Mouse (Mus musculus) embryonic facial prominence, embryonic 15.5 days (tissue): ENCODE measurements around the gene Inpp5a. TPM values are rescaled to one million over a fixed set of nuclear protein-coding genes. Genes with fewer than 3 reads are reported as not detected.

ENCODE experiments used
- ATAC-seq: fragments of 200-750 bp; cut with Nextera tagmentation; 2 replicates; pipeline ENCODE4 v1.8.0; 2017; ENCODE audit warnings: low read depth, moderate TSS enrichment; ENCODE audit not compliant: insufficient number of reproducible peaks, low FRiP score, low TSS enrichment
- H3K27ac ChIP-seq: fragments of 300-500 bp; sonication (generic); replicated peaks from 2 replicates; pipeline ENCODE4 v1.5.1; 2015; ENCODE audit warnings: mild to moderate bottlenecking, inconsistent platforms
- H3K27me3 ChIP-seq: fragments of 300-500 bp; sonication (generic); 2 replicates; pipeline ENCODE4 v1.6.1; 2015; ENCODE audit warnings: inconsistent platforms
- H3K36me3 ChIP-seq: fragments of 300-500 bp; sonication (generic); 2 replicates; pipeline ENCODE4 v1.6.1; 2015; ENCODE audit warnings: mild to moderate bottlenecking, inconsistent platforms
- H3K4me1 ChIP-seq: fragments of 300-500 bp; sonication (generic); 2 replicates; pipeline ENCODE4 v1.6.1; 2015; ENCODE audit warnings: inconsistent platforms
- H3K4me2 ChIP-seq: fragments of 300-500 bp; sonication (generic); replicated peaks from 2 replicates; pipeline ENCODE4 v1.6.1; 2015; ENCODE audit warnings: mild to moderate bottlenecking, inconsistent platforms
- H3K4me3 ChIP-seq: fragments of 300-500 bp; sonication (generic); replicated peaks from 2 replicates; pipeline ENCODE4 v1.5.1; 2015; ENCODE audit warnings: mild to moderate bottlenecking, inconsistent platforms
- H3K9ac ChIP-seq: fragments of 300-500 bp; sonication (generic); 2 replicates; pipeline ENCODE4 v1.6.1; 2015; ENCODE audit warnings: inconsistent platforms
- H3K9me3 ChIP-seq: fragments of 300-500 bp; sonication (generic); replicated peaks from 2 replicates; pipeline ENCODE4 v1.6.1; 2016; ENCODE audit warnings: inconsistent platforms
- WGBS: fragments of 180-500 bp; shearing (Covaris S2); methylation state at CpG from one replicate; pipeline ENCODE4 v1.1.7; 2015; 5-methylcytosine and 5-hydroxymethylcytosine counted together
- polyA plus RNA-seq: library from polyadenylated mRNA; unstranded; fragments of >200 nt; fragmentation: Nextera tagmentation; extraction: Ambion mirVana; gene quantifications from 2 replicates; pipeline ENCODE4 v1.2.1, GENCODE M21; 2015

Inpp5a gene
- polyA plus RNA-seq, result 30.5 and 31.5 TPM in 2 replicates

DNA sequence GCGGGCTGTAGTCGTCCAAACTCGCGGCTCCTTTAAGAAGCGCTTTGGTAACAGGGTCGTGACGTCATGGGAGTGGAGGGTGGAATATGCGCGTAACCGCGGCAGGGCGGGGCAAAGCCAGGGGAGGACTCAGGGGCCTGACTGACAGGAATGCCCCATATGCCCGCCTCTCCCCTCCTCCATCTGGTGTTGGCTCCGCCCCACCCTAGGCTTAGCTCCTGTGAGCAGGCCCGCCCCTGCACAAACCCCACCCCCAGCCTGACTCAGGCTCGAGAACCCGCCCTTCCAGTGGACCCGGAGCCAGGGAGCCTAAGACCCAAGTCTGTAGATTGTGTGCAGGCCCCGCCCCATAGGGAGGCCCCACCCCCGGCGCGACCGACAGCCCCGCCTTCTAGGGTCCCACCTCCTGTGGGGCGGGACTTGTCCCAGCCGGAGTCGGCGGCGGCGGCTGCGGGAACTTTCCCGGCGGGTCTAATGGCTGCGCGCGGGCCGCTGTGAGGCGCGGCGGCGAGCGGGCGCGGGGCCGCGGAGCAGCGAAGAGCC, at the start of gene Inpp5a:
Gene Inpp5a, plus strand, starts transcription at position 440 of the 543 bp plus-strand sequence.
- H3K27me3 ChIP-seq, result no peaks in the 10 kb centered on the region
- under 1% methylated on average over 45 of the region's 47 CpGs for whole genome bisulfite sequencing
- peak within 1 kb of the TSS; percentile 90 for H3K4me3 ChIP-seq
- no peaks in the 10 kb centered on the region for H3K36me3 ChIP-seq
- peak; percentile 98 for ATAC-seq
- H3K4me2 ChIP-seq, result peak within 1 kb of the TSS; percentile 74
- H3K9me3 ChIP-seq, result no peaks in the 10 kb centered on the region
- H3K9ac ChIP-seq, result peak within 1 kb of the TSS; percentile 90
- peaks cover 50% of the 10 kb centered on the region for H3K4me1 ChIP-seq
- H3K27ac ChIP-seq, result peak within 1 kb of the TSS; percentile 89

GRCm38 (mm10) chr7:139339184-139339583, 49.7 kb upstream of the Inpp5a start:
- 75% methylated on average over 3 of the region's 3 CpGs for WGBS
- no peak overlapping the region for H3K27ac ChIP-seq
- H3K4me3 ChIP-seq, result no peak overlapping the region
- no peaks in the 10 kb centered on the region for H3K36me3 ChIP-seq
- H3K27me3 ChIP-seq, result no peaks in the 10 kb centered on the region
- no peak overlapping the region for H3K9ac ChIP-seq
- no peaks in the 10 kb centered on the region for H3K9me3 ChIP-seq
- ATAC-seq, result no peak
- H3K4me1 ChIP-seq, result no peaks in the 10 kb centered on the region
- no peak overlapping the region for H3K4me2 ChIP-seq

DNA sequence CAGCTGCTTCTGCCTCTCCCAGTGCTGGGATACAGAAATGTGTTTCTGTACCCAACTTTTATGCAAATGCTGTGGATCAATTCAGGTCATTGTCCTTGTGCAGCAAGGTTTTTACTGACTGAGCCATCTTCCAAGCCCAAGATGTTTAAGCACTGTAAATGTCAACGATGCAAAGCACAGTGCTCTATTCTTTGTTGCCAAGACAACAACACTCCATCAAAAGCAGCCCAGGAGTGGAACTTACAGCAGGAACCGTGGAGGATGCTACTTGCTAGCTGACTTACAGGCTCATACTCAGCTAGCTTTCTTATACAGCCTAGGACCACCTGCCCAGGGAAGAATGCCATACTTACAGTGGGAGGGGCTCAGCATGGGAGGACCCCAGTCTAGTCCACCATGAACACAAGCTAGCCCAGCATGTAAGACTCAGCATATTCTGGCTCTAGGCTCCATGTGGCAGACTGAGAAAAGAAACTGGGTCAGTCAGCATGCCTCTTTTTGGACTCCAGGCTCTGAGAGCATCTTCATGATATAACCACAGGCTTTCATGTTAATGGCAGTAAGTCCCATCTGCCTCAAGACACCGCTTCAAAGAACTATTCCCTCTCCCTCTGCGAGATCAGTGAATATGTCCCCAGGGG, 47.8 kb upstream of the Inpp5a start:
- H3K4me3 ChIP-seq, result no peak overlapping the region
- no peak overlapping the region for H3K9ac ChIP-seq
- H3K36me3 ChIP-seq, result no peaks in the 10 kb centered on the region
- no peak overlapping the region for H3K27ac ChIP-seq
- 63% methylated on average over 4 of the region's 4 CpGs for WGBS
- no peak for ATAC-seq
- no peaks in the 10 kb centered on the region for H3K9me3 ChIP-seq
- no peak overlapping the region for H3K4me2 ChIP-seq
- H3K4me1 ChIP-seq, result no peaks in the 10 kb centered on the region
- H3K27me3 ChIP-seq, result no peaks in the 10 kb centered on the region

GRCm38 (mm10) chr7:139342809-139343208, 46.1 kb upstream of the Inpp5a start:
- H3K4me1 ChIP-seq, result no peaks in the 10 kb centered on the region
- ATAC-seq, result no peak
- no peak overlapping the region for H3K27ac ChIP-seq
- H3K27me3 ChIP-seq, result no peaks in the 10 kb centered on the region
- no peak overlapping the region for H3K9ac ChIP-seq
- H3K4me3 ChIP-seq, result no peak overlapping the region
- WGBS, result 75% methylated on average over 5 of the region's 5 CpGs
- no peaks in the 10 kb centered on the region for H3K36me3 ChIP-seq
- no peaks in the 10 kb centered on the region for H3K9me3 ChIP-seq
- H3K4me2 ChIP-seq, result no peak overlapping the region

DNA sequence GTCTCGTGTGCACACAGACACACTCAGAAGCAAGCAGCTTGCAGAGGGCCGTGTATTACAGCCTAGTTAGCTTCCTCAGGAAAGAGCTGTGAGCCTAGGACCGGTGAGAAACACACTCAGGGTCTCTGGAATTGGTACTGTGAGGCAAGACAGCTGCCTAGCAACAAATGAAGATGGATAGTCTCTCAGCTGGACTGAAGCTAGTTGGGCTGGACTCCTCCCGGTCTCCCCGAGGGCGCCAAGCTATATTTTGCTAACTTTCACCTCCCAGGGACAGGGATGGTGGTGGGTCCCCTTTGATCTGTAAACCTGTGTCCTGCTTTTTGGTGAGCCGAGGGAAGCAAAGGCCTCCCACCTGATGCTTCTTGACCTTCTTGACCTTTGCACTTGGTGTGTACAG, 41.9 kb upstream of the Inpp5a start:
- Histone ChIP-seq H3K27me3 (no peaks in the 10 kb centered on the region), H3K4me2 (no peak overlapping the region), H3K9me3 (no peaks in the 10 kb centered on the region), H3K36me3 (no peaks in the 10 kb centered on the region), H3K27ac (no peak overlapping the region), H3K4me3 (no peak overlapping the region), H3K4me1 (no peaks in the 10 kb centered on the region), H3K9ac (no peak overlapping the region)
- 71% methylated on average over 7 of the region's 7 CpGs for WGBS
- no peak for ATAC-seq

DNA sequence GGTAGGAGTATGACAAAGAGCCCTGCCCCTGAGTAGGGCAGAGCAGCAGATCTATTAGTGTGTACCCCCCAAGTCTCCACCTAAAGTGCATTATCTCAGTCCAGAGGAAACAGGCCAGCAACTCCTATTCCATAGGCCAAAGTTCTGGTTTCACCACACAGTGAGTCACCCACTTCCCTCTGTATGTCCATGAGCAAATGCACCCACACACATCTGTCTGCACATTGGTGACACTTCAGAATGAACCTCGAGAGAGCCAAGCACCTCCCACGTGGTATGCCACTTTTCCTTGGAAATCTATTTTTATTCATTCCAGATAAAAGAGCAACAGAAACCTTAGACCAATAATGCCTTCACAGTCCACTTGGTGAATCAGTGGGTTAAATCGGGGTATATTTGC, 38.3 kb upstream of the Inpp5a start:
- Histone ChIP-seq H3K4me2 (no peak overlapping the region), H3K9ac (no peak overlapping the region), H3K27me3 (no peaks in the 10 kb centered on the region), H3K4me3 (no peak overlapping the region), H3K36me3 (no peaks in the 10 kb centered on the region), H3K9me3 (no peaks in the 10 kb centered on the region), H3K27ac (no peak overlapping the region), H3K4me1 (no peaks in the 10 kb centered on the region)
- no peak for ATAC-seq
- WGBS, result 73% methylated on average over 3 of the region's 3 CpGs

DNA sequence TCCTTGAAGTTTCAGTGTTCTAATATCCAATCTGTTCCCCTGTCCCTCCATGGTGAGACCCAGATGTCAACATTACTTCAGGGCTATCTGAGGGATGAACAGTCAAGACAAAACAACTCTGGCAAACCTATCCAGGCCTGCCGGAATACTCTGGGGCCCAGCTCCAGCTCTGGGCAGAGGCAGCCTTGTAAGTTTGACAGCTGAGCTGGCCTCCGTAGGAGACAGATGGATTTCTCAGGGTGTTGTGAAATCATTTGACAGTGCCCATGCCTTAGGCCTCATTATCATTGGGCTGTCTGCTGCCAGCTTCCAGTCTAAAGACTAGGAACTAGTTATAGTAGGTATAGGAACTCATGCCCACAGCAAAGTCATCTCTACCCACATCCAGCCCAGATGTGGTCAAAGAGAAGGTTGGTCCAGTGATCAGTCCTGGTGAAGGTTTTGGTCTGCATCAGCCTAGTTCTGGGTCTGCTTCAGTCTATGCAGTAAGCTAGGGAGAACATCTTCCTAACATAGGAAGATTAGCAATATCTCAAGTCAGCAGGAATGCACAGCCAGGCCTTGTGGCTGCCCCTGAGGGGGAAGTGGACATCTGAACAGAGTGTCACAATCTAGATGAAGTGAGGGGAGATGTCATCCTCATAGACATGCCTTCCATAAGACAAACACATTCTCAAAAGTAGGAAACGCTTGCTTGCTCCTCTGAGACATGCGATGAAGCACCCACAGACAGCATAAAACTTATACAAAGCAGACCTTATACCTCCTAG, 34.4 kb upstream of the Inpp5a start:
- no peaks in the 10 kb centered on the region for H3K27me3 ChIP-seq
- no peak overlapping the region for H3K4me3 ChIP-seq
- H3K27ac ChIP-seq, result no peak overlapping the region
- ATAC-seq, result no peak
- H3K9ac ChIP-seq, result no peak overlapping the region
- no peak overlapping the region for H3K4me2 ChIP-seq
- no peaks in the 10 kb centered on the region for H3K36me3 ChIP-seq
- H3K9me3 ChIP-seq, result no peaks in the 10 kb centered on the region
- WGBS, result 82% methylated on average over 4 of the region's 4 CpGs
- no peaks in the 10 kb centered on the region for H3K4me1 ChIP-seq

DNA sequence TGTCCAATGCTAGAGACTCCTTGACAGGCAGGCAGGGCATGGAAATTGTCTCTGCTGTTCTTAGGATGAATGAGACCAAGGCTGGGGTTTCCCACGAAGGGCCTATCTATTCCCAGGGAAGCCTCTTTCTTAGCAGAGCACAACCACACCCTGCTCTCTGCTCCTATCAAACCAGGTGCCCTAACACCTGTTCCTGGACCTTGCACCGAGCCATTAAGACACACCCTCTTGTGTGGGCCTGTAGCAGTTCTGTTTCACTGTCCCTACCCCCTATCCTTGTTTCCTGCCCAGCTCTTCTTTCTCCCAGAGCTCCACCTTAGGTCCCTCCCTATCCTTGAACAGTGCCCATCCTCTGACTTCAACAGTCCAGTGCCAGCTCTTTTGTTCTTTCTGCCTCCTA, 31.9 kb upstream of the Inpp5a start:
- Histone ChIP-seq H3K4me1 (no peaks in the 10 kb centered on the region), H3K27me3 (no peaks in the 10 kb centered on the region), H3K4me2 (no peak overlapping the region), H3K4me3 (no peak overlapping the region), H3K27ac (no peak overlapping the region), H3K36me3 (no peaks in the 10 kb centered on the region), H3K9ac (no peak overlapping the region), H3K9me3 (no peaks in the 10 kb centered on the region)
- no peak for ATAC-seq
- 70% methylated on average over 2 of the region's 2 CpGs for WGBS

DNA sequence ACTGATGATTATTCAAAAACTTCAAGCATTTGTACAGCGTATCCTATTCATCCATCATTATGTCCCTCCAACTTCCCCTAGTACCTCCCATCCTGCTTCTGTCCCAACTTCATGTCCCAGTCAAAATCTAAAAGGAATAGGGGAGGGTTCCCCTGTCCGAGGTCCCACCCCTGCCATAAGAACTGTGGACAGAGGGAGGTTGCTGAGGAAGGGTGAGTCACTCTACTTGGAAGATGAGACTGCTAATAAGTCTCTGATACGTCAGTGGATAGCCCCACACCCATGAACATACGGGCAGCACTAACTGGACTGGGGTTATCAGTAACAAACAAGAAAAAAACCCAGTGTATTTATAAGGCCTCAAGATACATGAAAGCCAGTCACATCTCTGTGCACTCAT, 29.0 kb upstream of the Inpp5a start:
- Histone ChIP-seq H3K9ac (no peak overlapping the region), H3K4me2 (no peak overlapping the region), H3K27me3 (no peaks in the 10 kb centered on the region), H3K4me1 (peaks cover 20% of the 10 kb centered on the region), H3K4me3 (no peak overlapping the region), H3K9me3 (no peaks in the 10 kb centered on the region), H3K27ac (no peak overlapping the region), H3K36me3 (no peaks in the 10 kb centered on the region)
- no peak for ATAC-seq
- WGBS, result 74% methylated on average over 4 of the region's 4 CpGs

DNA sequence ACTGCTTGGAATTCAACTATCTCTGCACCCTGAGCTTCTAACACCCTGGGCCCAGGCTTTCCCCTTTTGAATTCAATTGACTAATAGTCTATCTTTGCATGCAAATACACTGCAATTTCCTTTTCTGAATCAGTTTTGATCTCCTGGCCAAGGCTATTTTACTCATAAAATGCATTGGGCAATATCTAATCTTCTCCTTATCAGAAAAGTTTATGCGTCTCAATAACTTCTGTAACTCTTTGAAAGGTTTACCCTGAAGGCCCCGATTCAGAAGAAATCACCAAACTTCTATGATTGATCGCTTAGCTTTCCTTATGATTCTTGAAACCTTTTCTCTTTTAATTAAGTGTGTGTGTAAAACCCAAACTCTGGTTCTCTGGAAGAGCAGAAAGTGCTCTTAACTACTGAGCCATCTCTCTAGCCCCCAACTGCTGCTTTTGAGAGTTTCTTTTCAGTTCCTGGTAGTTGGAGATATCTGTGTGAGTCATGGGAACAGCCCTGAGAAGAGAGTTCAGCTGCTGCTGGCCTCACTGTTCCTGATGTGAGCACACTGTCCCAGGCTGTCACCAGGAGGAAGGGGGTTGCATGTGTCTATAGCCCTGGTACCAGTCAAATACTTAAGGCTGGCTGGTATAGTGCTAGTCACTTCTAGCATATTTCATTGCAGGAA, 27.9 kb upstream of the Inpp5a start:
- H3K4me3 ChIP-seq, result no peak overlapping the region
- no peak overlapping the region for H3K27ac ChIP-seq
- no peaks in the 10 kb centered on the region for H3K36me3 ChIP-seq
- H3K27me3 ChIP-seq, result no peaks in the 10 kb centered on the region
- 88% methylated on average over 3 of the region's 3 CpGs for WGBS
- no peaks in the 10 kb centered on the region for H3K9me3 ChIP-seq
- H3K4me1 ChIP-seq, result peaks cover 25% of the 10 kb centered on the region
- ATAC-seq, result no peak
- no peak overlapping the region for H3K9ac ChIP-seq
- no peak overlapping the region for H3K4me2 ChIP-seq

DNA sequence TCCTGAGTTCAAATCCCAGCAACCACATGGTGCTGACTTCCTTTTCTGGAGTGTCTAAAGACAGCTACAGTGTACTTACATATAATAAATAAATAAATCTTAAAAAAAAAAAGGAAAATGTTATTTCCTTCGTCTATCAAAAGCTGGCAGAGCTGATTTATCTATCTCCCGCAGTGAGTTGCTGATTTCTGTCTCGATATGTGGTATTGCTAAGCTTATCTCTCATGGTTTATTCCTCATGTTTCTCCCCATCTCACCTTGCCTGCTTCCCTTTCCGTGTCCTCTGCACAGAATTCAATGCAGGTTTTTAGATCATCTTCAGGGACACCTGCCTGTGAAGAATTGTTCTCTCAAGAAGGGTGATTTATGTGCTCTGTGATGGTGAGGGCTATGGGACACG, 27.1 kb upstream of the Inpp5a start:
- H3K4me1 ChIP-seq, result peaks cover 25% of the 10 kb centered on the region
- ATAC-seq, result no peak
- H3K4me3 ChIP-seq, result no peak overlapping the region
- no peak overlapping the region for H3K9ac ChIP-seq
- no peaks in the 10 kb centered on the region for H3K36me3 ChIP-seq
- H3K4me2 ChIP-seq, result no peak overlapping the region
- WGBS, result 89% methylated on average over 5 of the region's 5 CpGs
- H3K27ac ChIP-seq, result no peak overlapping the region
- no peaks in the 10 kb centered on the region for H3K9me3 ChIP-seq
- no peaks in the 10 kb centered on the region for H3K27me3 ChIP-seq
